10 mouse cellular contexts compared by ENCODE assay signal in genomic region chr14:9606584-9607377, GRCm38 (mm10).
A peak's percentile ranks its signal among the peaks of the same experiment; 100 is the strongest.
DNase-seq lines count a peak whose midpoint lies in the region; ATAC-seq lines count a peak whose summit lies in the region.
"Had no signal": no experiment of that assay in that cellular context is flagged by ENCODE, and none has a peak within 500 bp of the region (broad histone marks: within the 10 kb centered on the region; RNA-seq: fewer than 3 reads in every experiment).

No protein-coding gene starts in this region.

- intact Hi-C loops in left cerebral cortex, postnatal 10 days (cut with DNase I): no loop called here

- peak; percentile 59 to 66 for DNase-seq in cerebellum, postnatal 10 days
- DNase-seq in cerebellum, adult 18-20 months: no peak
- peak; percentile 4 for DNase-seq in adrenal gland, adult 8-10 months
- peak; percentile 41 to 42 for DNase-seq in left cerebral cortex, postnatal 10 days (ENCODE audit: extremely low spot score in 1 of 2, low spot score in 2 of 2)
- peak; percentile 2 for DNase-seq in lung, postnatal 25 days (ENCODE audit: low spot score)
- DNase-seq in kidney, postnatal 10 days: no peak
- DNase-seq in heart, adult 9 months (ENCODE audit: low spot score in 2 of 2): no peak
- DNase-seq: cerebellum, adult 8-10 months had no signal

- ATAC-seq in granulocyte monocyte progenitor cell, adult 5-6 weeks (replicated peaks; ENCODE audit: poor library complexity, severe bottlenecking): no peak
- ATAC-seq: Patski had no signal

Comparison
In these comparisons a context has a peak if more than half of its experiments do, and no peak if none do; other contexts are left out.
1. DNase-seq: peak in cerebellum, postnatal 10 days (2 of 2), adrenal gland, adult 8-10 months (single experiment), left cerebral cortex, postnatal 10 days (2 of 2) and lung, postnatal 25 days (single experiment); none in cerebellum, adult 18-20 months (0 of 2), kidney, postnatal 10 days (single experiment) and heart, adult 9 months (0 of 2).